Mouse (Mus musculus) right cerebral cortex, adult 18-20 months (tissue): ENCODE results near the gene Rpp14.
A peak's percentile ranks its signal among the peaks of the same experiment; 100 is the strongest.

Source experiments
- DNase-seq: peaks from one replicate; pipeline ENCODE4 v3.0.0; 2022; ENCODE audit warnings: mixed read lengths

The Rpp14 gene

GRCm38 (mm10) chr14:8080165-8080679, at the start of gene Rpp14:
TSS of gene Rpp14 (plus strand) at chr14:8080367.
- DNase-seq = peak; percentile 96

- no peak for DNase-seq
These were observed 49.6 kb upstream of the Rpp14 start for GRCm38 (mm10) chr14:8030535-8030934.

GRCm38 (mm10) chr14:8032087-8032944, 47.9 kb upstream of the Rpp14 start:
- peak; percentile 70 for DNase-seq

GRCm38 (mm10) chr14:8034561-8034960, 45.6 kb upstream of the Rpp14 start:
- DNase-seq = no peak

GRCm38 (mm10) chr14:8035951-8036350, 44.2 kb upstream of the Rpp14 start:
- no peak for DNase-seq

- no peak for DNase-seq
These were observed 43.8 kb upstream of the Rpp14 start for GRCm38 (mm10) chr14:8036406-8036805.

GRCm38 (mm10) chr14:8038150-8038549, 42.0 kb upstream of the Rpp14 start:
- DNase-seq = no peak

GRCm38 (mm10) chr14:8038791-8039448, 41.2 kb upstream of the Rpp14 start:
- peak; percentile 72 for DNase-seq

GRCm38 (mm10) chr14:8040179-8040578, 40.0 kb upstream of the Rpp14 start:
- no peak for DNase-seq

GRCm38 (mm10) chr14:8040911-8041678, 39.1 kb upstream of the Rpp14 start:
- DNase-seq = no peak

- no peak for DNase-seq
These were observed 38.0 kb upstream of the Rpp14 start for GRCm38 (mm10) chr14:8042120-8042519.

GRCm38 (mm10) chr14:8042577-8042976, 37.6 kb upstream of the Rpp14 start:
- no peak for DNase-seq

- DNase-seq = no peak
These were observed 35.8 kb upstream of the Rpp14 start for GRCm38 (mm10) chr14:8044330-8044729.

- no peak for DNase-seq
These were observed 35.4 kb upstream of the Rpp14 start for GRCm38 (mm10) chr14:8044786-8045185.

GRCm38 (mm10) chr14:8045187-8045846, 34.9 kb upstream of the Rpp14 start:
- DNase-seq = no peak

GRCm38 (mm10) chr14:8046839-8047238, 33.3 kb upstream of the Rpp14 start:
- DNase-seq = no peak

- DNase-seq = no peak
These were observed 30.8 kb upstream of the Rpp14 start for GRCm38 (mm10) chr14:8049334-8049733.

- DNase-seq = no peak
These were observed 28.3 kb upstream of the Rpp14 start for GRCm38 (mm10) chr14:8051869-8052268.

- no peak for DNase-seq
These were observed 27.5 kb upstream of the Rpp14 start for GRCm38 (mm10) chr14:8052661-8053060.

GRCm38 (mm10) chr14:8054310-8055102, 25.7 kb upstream of the Rpp14 start:
- no peak for DNase-seq

- DNase-seq = no peak
These were observed 24.1 kb upstream of the Rpp14 start for GRCm38 (mm10) chr14:8056076-8056475.

GRCm38 (mm10) chr14:8059938-8060337, 20.2 kb upstream of the Rpp14 start:
- DNase-seq = no peak
